Comparison of ENCODE assay signal across 23 mouse cellular contexts in genomic region chr10:43375286-43375685, GRCm38 (mm10).
A peak's percentile ranks its signal among the peaks of the same experiment; 100 is the strongest.
DNase-seq lines count a peak whose midpoint lies in the region; ATAC-seq lines count a peak whose summit lies in the region.
"Had no signal": no experiment of that assay in that cellular context is flagged by ENCODE, and none has a peak within 500 bp of the region (broad histone marks: within the 10 kb centered on the region; RNA-seq: fewer than 3 reads in every experiment).

No protein-coding gene starts in this region.

- H3K36me3 ChIP-seq in hindbrain, embryonic 12.5 days: no peaks in the 10 kb centered on the region; the same call in 1 of the 2 replicates
- 0 out of 2 replicates have a peak, but pooled peaks cover 3% of the 10 kb centered on the region for H3K36me3 ChIP-seq in hindbrain, embryonic 10.5 days
- H3K36me3 ChIP-seq: forebrain, embryonic 15.5 days; limb, embryonic 10.5 days; neural tube, embryonic 15.5 days had no signal

- no peaks in the 10 kb centered on the region for H3K27me3 ChIP-seq in hindbrain, embryonic 12.5 days
- no peaks in the 10 kb centered on the region for H3K27me3 ChIP-seq in hindbrain, embryonic 10.5 days (ENCODE audit: insufficient read depth, poor library complexity, severe bottlenecking)
- H3K27me3 ChIP-seq: forebrain, embryonic 15.5 days; neural tube, embryonic 15.5 days had no signal

- no peak overlapping the region for H3K4me2 ChIP-seq in hindbrain, embryonic 12.5 days (replicated peaks)
- H3K4me2 ChIP-seq: forebrain, embryonic 15.5 days; liver, embryonic 11.5 days; midbrain, embryonic 11.5 days; neural tube, embryonic 15.5 days had no signal

- H3K4me1 ChIP-seq in hindbrain, embryonic 12.5 days: peaks cover 10% of the 10 kb centered on the region; the same call in 1 of the 2 replicates
- H3K4me1 ChIP-seq in hindbrain, embryonic 10.5 days (replicated peaks): no peaks in the 10 kb centered on the region

- no peak for ATAC-seq in hindbrain, embryonic 12.5 days (ENCODE audit: low FRiP score)
- ATAC-seq: forebrain, embryonic 15.5 days; hindbrain, embryonic 16.5 days had no signal

- no peak overlapping the region for H3K4me3 ChIP-seq in hindbrain, embryonic 12.5 days
- no peak overlapping the region for H3K4me3 ChIP-seq in hindbrain, embryonic 10.5 days
- H3K4me3 ChIP-seq: forebrain, embryonic 15.5 days; left cerebral cortex, adult 2 months; limb, embryonic 10.5 days; myocyte; neural tube, embryonic 15.5 days had no signal

- peak; percentile 16 to 63 for DNase-seq in adrenal gland, adult (ENCODE audit: inconsistent age in 2 of 2, low spot score in 1 of 2)
- no peak for DNase-seq in adrenal gland, adult 18-20 months (ENCODE audit: low spot score in 2 of 2)
- DNase-seq in hindbrain, embryonic 10.5 days (ENCODE audit: low spot score): no peak
- DNase-seq in MN1 (ENCODE audit: low spot score): peak; percentile 58
- DNase-seq in fat pad, adult 2 months (ENCODE audit: extremely low read depth, low read depth, low spot score): peak; percentile 40
- no peak for DNase-seq in lung, postnatal 4 days
- no peak for DNase-seq in spleen, adult 12 weeks (ENCODE audit: low spot score)
- DNase-seq: cerebellum, postnatal 14 days; kidney, adult 18-20 months; kidney, postnatal 14 days; lung, adult 2 months; right cerebral cortex, postnatal 4 days; thymus, adult 2 months had no signal

- H3K9me3 ChIP-seq in hindbrain, embryonic 12.5 days (replicated peaks): no peaks in the 10 kb centered on the region
- no peaks in the 10 kb centered on the region for H3K9me3 ChIP-seq in hindbrain, embryonic 10.5 days
- H3K9me3 ChIP-seq: forebrain, embryonic 15.5 days; limb, embryonic 10.5 days; neural tube, embryonic 15.5 days had no signal

- WGBS in hindbrain, embryonic 12.5 days: 74% methylated on average over 4 of the region's 4 CpGs
- WGBS in hindbrain, embryonic 10.5 days: 82% methylated on average over 4 of the region's 4 CpGs

- H3K27ac ChIP-seq in hindbrain, embryonic 12.5 days: no peak overlapping the region
- H3K27ac ChIP-seq in hindbrain, embryonic 10.5 days: no peak overlapping the region
- H3K27ac ChIP-seq: forebrain, embryonic 15.5 days; left cerebral cortex, adult 2 months; limb, embryonic 10.5 days; macrophage; neural tube, embryonic 15.5 days had no signal

- 0 out of 2 replicates have a peak overlapping the region, but pooled peaks have one; percentile 8 for H3K9ac ChIP-seq in hindbrain, embryonic 12.5 days
- H3K9ac ChIP-seq: forebrain, embryonic 15.5 days; neural tube, embryonic 15.5 days had no signal

Comparison
In these comparisons a context has a peak if more than half of its experiments do, and no peak if none do; other contexts are left out.
1. DNase-seq: peak in adrenal gland, adult (2 of 2), MN1 (single experiment) and fat pad, adult 2 months (single experiment); none in adrenal gland, adult 18-20 months (0 of 2), hindbrain, embryonic 10.5 days (single experiment), lung, postnatal 4 days (0 of 2) and spleen, adult 12 weeks (single experiment).